Mouse (Mus musculus) WW6 (cell line): ENCODE data around the gene Cggbp1.
"Not testable (repeated sequence)": the region's sequence is repeated elsewhere in the genome, so short reads cannot be mapped to it uniquely, and the experiment has no call there.

Experiments used
- DNase-seq: peaks from one replicate; pipeline ENCODE4 v3.0.0-alpha.2; 2013; ENCODE audit warnings: low read depth, low spot score

The Cggbp1 gene

GRCm38 (mm10) chr16:64851563-64852362, at the start of gene Cggbp1, which contains the start of gene Zfp654:
Cggbp1 (plus strand) TSS chr16:64851996.
Zfp654 (minus strand) TSS chr16:64851652.
- DNase-seq, result peak; percentile 99

- DNase-seq, result no peak
Observed at GRCm38 (mm10) chr16:64803041-64803440, 48.8 kb upstream of the Cggbp1 start.

- DNase-seq, result no peak
Observed at GRCm38 (mm10) chr16:64817094-64817765, 34.6 kb upstream of the Cggbp1 start.

GRCm38 (mm10) chr16:64823890-64824289, 27.9 kb upstream of the Cggbp1 start:
- no peak for DNase-seq

GRCm38 (mm10) chr16:64824474-64824873, 27.3 kb upstream of the Cggbp1 start:
- DNase-seq, result no peak

GRCm38 (mm10) chr16:64830291-64830690, 21.5 kb upstream of the Cggbp1 start:
- no peak for DNase-seq

GRCm38 (mm10) chr16:64835996-64836545, 15.7 kb upstream of the Cggbp1 start:
- DNase-seq, result no peak

GRCm38 (mm10) chr16:64836709-64837108, 15.1 kb upstream of the Cggbp1 start:
- DNase-seq, result no peak

- no peak for DNase-seq
Observed at GRCm38 (mm10) chr16:64841481-64842373, 10.1 kb upstream of the Cggbp1 start.

- DNase-seq, result no peak
Observed at GRCm38 (mm10) chr16:64842374-64842729, 9.4 kb upstream of the Cggbp1 start.

- peak; percentile 20 for DNase-seq
Observed at GRCm38 (mm10) chr16:64845947-64846346, 5.8 kb upstream of the Cggbp1 start.

GRCm38 (mm10) chr16:64850287-64851084, 1.3 kb upstream of the Cggbp1 start:
- no peak for DNase-seq

- DNase-seq, result no peak
Observed at GRCm38 (mm10) chr16:64851085-64851562, 672 bp upstream of the Cggbp1 start.

GRCm38 (mm10) chr16:64852441-64852871, 660 bp downstream of the Cggbp1 start:
- DNase-seq, result no peak

- DNase-seq, result no peak
Observed at GRCm38 (mm10) chr16:64852891-64853290, 1.1 kb downstream of the Cggbp1 start.

GRCm38 (mm10) chr16:64856946-64857345, 5.2 kb downstream of the Cggbp1 start:
- DNase-seq, result no peak

GRCm38 (mm10) chr16:64865841-64866240, 14.0 kb downstream of the Cggbp1 start:
- DNase-seq, result not testable (repeated sequence)

GRCm38 (mm10) chr16:64868613-64869012, 16.8 kb downstream of the Cggbp1 start:
- no peak for DNase-seq

GRCm38 (mm10) chr16:64869621-64870020, 17.8 kb downstream of the Cggbp1 start:
- no peak for DNase-seq

- DNase-seq, result no peak
Observed at GRCm38 (mm10) chr16:64872296-64872695, 20.5 kb downstream of the Cggbp1 start.

GRCm38 (mm10) chr16:64872841-64873240, 21.0 kb downstream of the Cggbp1 start:
- DNase-seq, result no peak
